ENCODE assay signal across 21 mouse cellular contexts in the genomic region with DNA sequence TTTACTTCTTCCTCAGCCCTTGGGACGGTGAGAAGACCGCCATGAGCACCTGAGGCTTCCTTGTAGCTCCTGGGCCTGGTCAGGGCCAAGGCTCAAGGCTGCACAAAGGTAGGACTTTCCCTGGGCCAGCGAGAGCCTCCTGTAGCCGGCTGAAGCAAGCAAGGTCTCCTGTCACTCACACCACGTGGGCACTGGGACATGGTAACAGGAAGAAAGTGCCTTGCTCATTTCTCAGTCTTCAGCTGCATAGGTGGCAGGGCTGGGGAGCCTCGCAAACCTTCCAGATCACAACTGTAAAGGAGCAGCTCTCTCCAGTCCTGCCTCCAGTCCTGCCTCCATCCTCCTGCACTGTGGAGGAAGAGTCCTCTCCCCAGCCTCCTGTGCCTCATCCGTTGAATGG. TPM values are rescaled to one million over a fixed set of nuclear protein-coding genes. Genes with fewer than 3 reads are reported as not detected.
DNase-seq lines count a peak whose midpoint lies in the region; ATAC-seq and TF ChIP-seq lines count a peak whose summit lies in the region.
"Had no signal": no experiment of that assay in that cellular context is flagged by ENCODE, and none has a peak within 500 bp of the region (broad histone marks: within the 10 kb centered on the region; RNA-seq: fewer than 3 reads in every experiment).

No protein-coding gene starts in this region.

- in situ Hi-C loops in ES-E14 (cut with MboI; ENCODE audit: low sequenced_read_pairs in 2 of 2, unreplicated experiment in 2 of 2) = no loop called here

- H3K9ac ChIP-seq in ES-E14 (ENCODE audit: insufficient read depth, low read depth, low read length, poor library complexity, severe bottlenecking) = peak overlapping the region; percentile 44
- peak overlapping the region; percentile 40 for H3K9ac ChIP-seq in liver, embryonic 13.5 days
- H3K9ac ChIP-seq: embryonic facial prominence, embryonic 12.5 days; forebrain, embryonic 15.5 days; hindbrain, embryonic 14.5 days; midbrain, embryonic 12.5 days had no signal

- WGBS in liver, embryonic 13.5 days (ENCODE audit: insufficient replicate concordance) = 64% methylated on average over 7 of the region's 7 CpGs

- H3K4me1 ChIP-seq in ES-E14 (ENCODE audit: control insufficient read depth in 2 of 2, insufficient read depth in 2 of 2, low read length in 2 of 2, poor library complexity in 1 of 2) = peaks cover 0 to 20% of the 10 kb centered on the region in 2 experiments; a peak in 3 of 4 replicates
- H3K4me1 ChIP-seq in liver, embryonic 13.5 days (replicated peaks) = peaks cover 60% of the 10 kb centered on the region
- H3K4me1 ChIP-seq: embryonic facial prominence, embryonic 12.5 days; forebrain, embryonic 15.5 days had no signal

- H3K27ac ChIP-seq in ES-E14 (ENCODE audit: insufficient read depth, low read depth, low read length, poor library complexity, severe bottlenecking) = peak overlapping the region; percentile 34; the same call in 1 of the 2 replicates
- H3K27ac ChIP-seq in liver, embryonic 13.5 days = peak overlapping the region; percentile 84
- H3K27ac ChIP-seq: embryonic facial prominence, embryonic 12.5 days; forebrain, embryonic 15.5 days; hindbrain, embryonic 14.5 days; macrophage; midbrain, embryonic 12.5 days had no signal

- H3K4me3 ChIP-seq in ES-E14 (ENCODE audit: insufficient read depth in 1 of 2, low read depth in 1 of 2, low read length in 2 of 2, poor library complexity in 1 of 2, severe bottlenecking in 1 of 2) = no peak overlapping the region
- H3K4me3 ChIP-seq in liver, embryonic 13.5 days (replicated peaks) = no peak overlapping the region
- H3K4me3 ChIP-seq: embryonic facial prominence, embryonic 12.5 days; forebrain, embryonic 15.5 days; midbrain, embryonic 12.5 days had no signal

- no peak overlapping the region for H3K4me2 ChIP-seq in liver, embryonic 13.5 days
- H3K4me2 ChIP-seq: embryonic facial prominence, embryonic 12.5 days; forebrain, embryonic 15.5 days; hindbrain, embryonic 14.5 days; midbrain, embryonic 12.5 days had no signal

- ATAC-seq in liver, embryonic 13.5 days (ENCODE audit: low read depth) = 0 out of 2 replicates have a peak, but pooled peaks have one; percentile 3
- ATAC-seq: activated CD4-positive, CD25-positive, alpha-beta regulatory T cell, adult 4 months; forebrain, embryonic 15.5 days; Patski had no signal

- H3K36me3 ChIP-seq in ES-E14 (ENCODE audit: control insufficient read depth, insufficient read depth, low read length, poor library complexity, severe bottlenecking) = peaks cover 47% of the 10 kb centered on the region
- peaks cover 56% of the 10 kb centered on the region for H3K36me3 ChIP-seq in liver, embryonic 13.5 days

- H3K27me3 ChIP-seq in liver, embryonic 13.5 days = no peaks in the 10 kb centered on the region
- H3K27me3 ChIP-seq: CH12.LX; embryonic facial prominence, embryonic 12.5 days; forebrain, embryonic 15.5 days; midbrain, embryonic 12.5 days; Patski had no signal

- H3K9me3 ChIP-seq in ES-E14 (ENCODE audit: control insufficient read depth, insufficient read depth, low read depth, low read length) = no peaks in the 10 kb centered on the region
- no peaks in the 10 kb centered on the region for H3K9me3 ChIP-seq in liver, embryonic 13.5 days (replicated peaks)
- H3K9me3 ChIP-seq: embryonic facial prominence, embryonic 12.5 days; forebrain, embryonic 15.5 days; midbrain, embryonic 12.5 days had no signal

- peak; percentile 78 for DNase-seq in heart, adult 11 months
- DNase-seq in heart, adult 8-10 months (ENCODE audit: low spot score) = no peak
- DNase-seq in kidney, postnatal 10 days = peak; percentile 16
- no peak for DNase-seq in kidney, postnatal 36 days
- DNase-seq in ES-E14 (ENCODE audit: low read depth, low spot score) = no peak
- DNase-seq in liver, embryonic 13.5 days = no peak
- no peak for DNase-seq in right cerebral cortex, adult 18-20 months
- DNase-seq in right cerebral cortex, postnatal 4 days = no peak
- DNase-seq: adrenal gland, postnatal 36 days; cerebellum, adult 8-10 months; kidney, postnatal 14 days; layer of hippocampus, adult 9-11 months; thymus, postnatal 36 days had no signal

TF ChIP-seq in ES-E14, 5 proteins besides CTCF, POLR2A, EP300 and RAD21:
- TF ChIP-seq ZNF384 (IDR thresholded peaks at IDR 0.05; ENCODE audit: low read depth, low read length) (no peak), ZC3H11A (IDR thresholded peaks at IDR 0.05; ENCODE audit: borderline replicate concordance, low read depth, low read length) (no peak)

RNA-seq across cellular contexts. Expression of a gene that starts 27.6 kb away (rescaled TPM):
- total RNA-seq in heart, adult 8-10 months (2022) = 10 to 100 TPM; 21.4 to 28.7 (median 28.1) TPM
- 740 and 1,077 TPM in 2 replicates for total RNA-seq in ES-E14 (2012; rRNA removed)
- 231 and 240 TPM in 2 replicates for polyA plus RNA-seq in liver, embryonic 13.5 days (2015; fragmentation: Nextera tagmentation; extraction: Ambion mirVana)

RNA-seq across cellular contexts. Expression of a gene that starts 50.2 kb away (rescaled TPM):
- total RNA-seq in heart, adult 8-10 months (2022) = 10 to 100 TPM in 3 of 4 experiments, 1 to 10 TPM in 1; 7.1 to 13.4 (median 11.6) TPM
- total RNA-seq in ES-E14 (2012; rRNA removed) = 43.8 and 60.3 TPM in 2 replicates
- 16.0 and 16.3 TPM in 2 replicates for polyA plus RNA-seq in liver, embryonic 13.5 days (2015; fragmentation: Nextera tagmentation; extraction: Ambion mirVana)

Comparison
In these comparisons a context has a peak if more than half of its experiments do, and no peak if none do; other contexts are left out.
1. DNase-seq: peak in heart, adult 11 months (single experiment) and kidney, postnatal 10 days (single experiment); none in heart, adult 8-10 months (single experiment), kidney, postnatal 36 days (0 of 2), ES-E14 (single experiment), liver, embryonic 13.5 days (single experiment), right cerebral cortex, adult 18-20 months (single experiment) and right cerebral cortex, postnatal 4 days (single experiment).
2. RNA of a gene that starts 27.6 kb away (total RNA-seq): 740 to 1,077 TPM in ES-E14; 21.4 to 28.7 TPM in heart, adult 8-10 months; every median in the first group is over 10 times any median in the second.